Mouse (Mus musculus) small intestine, adult 2 months (tissue): Measurements from ENCODE around the gene Gpsm2. TPM values are rescaled to one million over a fixed set of nuclear protein-coding genes. Genes with fewer than 3 reads are reported as not detected.
"Not testable (repeated sequence)": the region's sequence is repeated elsewhere in the genome, so short reads cannot be mapped to it uniquely, and the experiment has no call there.

Experiments
- H3K27ac ChIP-seq: fragments of 200-500 bp; 2 replicates; pipeline ENCODE4 v1.5.1; 2012; ENCODE audit warnings: low read depth, low read length, control low read depth, inconsistent platforms; ENCODE audit not compliant: insufficient read depth
- H3K27me3 ChIP-seq: fragments of 200-500 bp; 2 replicates; pipeline ENCODE4 v1.6.1; 2012; ENCODE audit warnings: mild to moderate bottlenecking, moderate library complexity, low read length, inconsistent platforms; ENCODE audit not compliant: control insufficient read depth, insufficient read depth
- H3K36me3 ChIP-seq: fragments of 200-500 bp; 2 replicates; pipeline ENCODE4 v1.6.1; 2012; ENCODE audit warnings: mild to moderate bottlenecking, low read length, control low read depth, inconsistent platforms; ENCODE audit not compliant: control insufficient read depth, insufficient read depth
- H3K4me1 ChIP-seq: fragments of 200-500 bp; 2 replicates; pipeline ENCODE4 v1.6.1; 2012; ENCODE audit warnings: low read length, inconsistent platforms, mixed read lengths; ENCODE audit not compliant: control insufficient read depth, insufficient read depth, insufficient read length
- H3K4me3 ChIP-seq: fragments of 200-500 bp; 2 replicates; pipeline ENCODE4 v1.5.1; 2012; ENCODE audit warnings: low read depth, mild to moderate bottlenecking, control low read depth, inconsistent platforms, low read length, moderate library complexity
- CTCF ChIP-seq: fragments of 200-500 bp; IDR thresholded peaks from 2 replicates; pipeline ENCODE4 v1.5.1; 2012; ENCODE audit warnings: low read depth, mild to moderate bottlenecking, control low read depth, inconsistent platforms, low read length, moderate library complexity, mixed read lengths; ENCODE audit not compliant: insufficient replicate concordance, insufficient read length; ENCODE audit errors: extremely low read depth
- POLR2A ChIP-seq: fragments of 200-500 bp; IDR thresholded peaks from 2 replicates; pipeline ENCODE4 v1.6.1; 2012; ENCODE audit warnings: low read depth, mild to moderate bottlenecking, control low read depth, inconsistent platforms, low read length, moderate library complexity
- WGBS: fragments of 180-500 bp; shearing (Covaris S2); methylation state at CpG from one replicate; pipeline ENCODE4 v1.1.7; 2018; 5-methylcytosine and 5-hydroxymethylcytosine counted together
- polyA plus RNA-seq: library from polyadenylated mRNA; depleted of rRNA; stranded (reverse); fragments of >200 nt; gene quantifications from 2 replicates; pipeline ENCODE4 v1.2.3, GENCODE M21; 2012

Gpsm2 gene
- polyA plus RNA-seq, 1 experiment, result 8.7 TPM

- H3K27ac ChIP-seq, result no peak overlapping the region
- no peak for TF ChIP-seq POLR2A
- TF ChIP-seq CTCF, result no peak
- no peaks in the 10 kb centered on the region for H3K27me3 ChIP-seq
- H3K36me3 ChIP-seq, result no peaks in the 10 kb centered on the region
- WGBS, result 90% methylated on average over 7 of the region's 7 CpGs
- no peaks in the 10 kb centered on the region; the same call in 1 of the 2 replicates for H3K4me1 ChIP-seq
- no peak overlapping the region for H3K4me3 ChIP-seq
Observed at GRCm38 (mm10) chr3:108655486-108655885, 66.6 kb downstream of the Gpsm2 start.

GRCm38 (mm10) chr3:108654566-108654965 is 67.5 kb downstream of the Gpsm2 start:
- 6% methylated on average over 14 of the region's 14 CpGs for WGBS

DNA sequence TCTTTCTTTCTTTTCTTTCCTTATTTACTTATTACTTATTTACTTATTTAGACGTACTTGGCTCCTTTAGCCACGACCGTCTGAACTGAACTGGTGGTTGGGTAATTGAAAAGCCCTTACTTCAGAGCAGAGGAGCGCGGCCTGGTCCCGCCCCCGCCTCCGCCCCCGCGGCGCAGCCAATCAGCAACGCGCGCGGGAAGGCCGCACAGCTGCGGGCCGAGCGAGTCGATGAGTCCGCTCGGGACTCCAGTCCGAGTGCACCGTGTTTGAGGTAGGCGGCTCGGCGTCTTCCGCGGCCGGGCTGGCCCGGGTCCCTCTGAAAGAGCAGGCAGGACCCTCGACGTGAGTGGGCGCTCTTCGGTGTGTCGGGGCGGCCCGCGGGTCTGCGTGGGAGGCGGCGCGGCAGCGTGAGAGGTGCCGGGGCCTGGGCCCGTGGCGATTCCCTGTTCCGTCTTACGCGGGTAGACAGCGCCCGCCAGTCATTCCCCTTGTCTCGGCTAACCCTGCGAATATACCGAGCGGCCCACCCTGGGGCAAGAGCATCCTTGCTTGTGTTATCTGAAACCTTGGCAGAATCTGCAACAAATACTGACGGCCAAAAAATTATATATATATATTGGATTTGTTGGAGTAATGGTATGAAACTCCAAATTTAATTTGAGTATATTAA is 68.3 kb downstream of the Gpsm2 start, which contains the start of gene Clcc1:
Gene Clcc1 (plus strand): TSS at position 204 of the 670 bp plus-strand sequence.
- under 1% methylated on average over 57 of the region's 57 CpGs for WGBS
- Histone ChIP-seq H3K27ac (peak within 1 kb of the TSS; percentile 17; the same call in 1 of the 2 replicates), H3K36me3 (no peaks in the 10 kb centered on the region)

More at GRCm38 (mm10) chr3:108654566-108654965, 67.5 kb downstream of the Gpsm2 start:
- Histone ChIP-seq H3K4me3 (peak overlapping the region; percentile 89), H3K27me3 (no peaks in the 10 kb centered on the region), H3K4me1 (no peaks in the 10 kb centered on the region; the same call in 1 of the 2 replicates), H3K27ac (no peak overlapping the region), H3K36me3 (no peaks in the 10 kb centered on the region)
- TF ChIP-seq POLR2A (no peak), CTCF (no peak)

DNA sequence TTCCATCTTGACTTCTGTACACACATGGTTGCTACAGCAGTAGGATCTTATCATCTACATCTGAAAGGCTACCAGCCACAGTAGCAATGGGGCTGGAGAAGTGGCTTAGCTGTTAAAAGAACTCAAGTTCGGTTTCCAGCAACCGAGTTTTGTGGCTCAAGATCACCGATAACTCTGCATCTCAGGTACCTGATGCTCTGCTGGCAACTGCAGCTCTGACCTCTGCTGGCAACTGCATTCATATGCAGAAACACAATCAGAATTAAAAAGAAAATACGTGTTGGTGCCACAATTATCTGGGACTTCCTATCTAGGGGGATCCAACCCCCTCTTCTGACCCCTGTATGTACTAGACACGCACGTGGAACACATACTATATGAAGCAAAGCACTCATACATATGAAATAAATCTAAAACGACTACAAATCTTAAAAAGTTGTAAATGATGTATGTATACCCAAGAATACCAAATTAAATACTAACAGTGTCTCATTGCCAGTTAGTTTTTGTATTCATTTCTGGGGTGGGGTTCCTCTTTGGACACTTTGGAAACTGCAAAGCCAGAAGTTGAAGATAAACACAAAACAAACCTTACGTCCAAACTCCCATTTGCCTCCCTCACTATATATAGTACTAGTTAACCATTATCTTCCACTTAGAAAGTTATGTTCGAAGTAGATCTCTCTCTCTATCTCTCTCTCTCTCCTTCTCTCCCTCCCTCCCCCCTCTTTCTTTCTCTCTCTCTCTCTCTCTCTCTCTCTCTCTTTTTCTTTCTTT is 69.1 kb downstream of the Gpsm2 start:
- Histone ChIP-seq H3K4me3 (no peak overlapping the region), H3K4me1 (no peaks in the 10 kb centered on the region; the same call in 1 of the 2 replicates), H3K27ac (no peak overlapping the region), H3K27me3 (no peaks in the 10 kb centered on the region), H3K36me3 (no peaks in the 10 kb centered on the region)
- WGBS, result 7% methylated on average over 9 of the region's 9 CpGs
- TF ChIP-seq POLR2A, result no peak
- no peak for TF ChIP-seq CTCF

More for the DNA sequence above, 68.3 kb downstream of the Gpsm2 start, which contains the start of gene Clcc1:
- no peaks in the 10 kb centered on the region for H3K27me3 ChIP-seq
- peak within 1 kb of the TSS; percentile 89 for H3K4me3 ChIP-seq
- TF ChIP-seq CTCF (no peak), POLR2A (peak; percentile 94)
- no peaks in the 10 kb centered on the region; the same call in 1 of the 2 replicates for H3K4me1 ChIP-seq

DNA sequence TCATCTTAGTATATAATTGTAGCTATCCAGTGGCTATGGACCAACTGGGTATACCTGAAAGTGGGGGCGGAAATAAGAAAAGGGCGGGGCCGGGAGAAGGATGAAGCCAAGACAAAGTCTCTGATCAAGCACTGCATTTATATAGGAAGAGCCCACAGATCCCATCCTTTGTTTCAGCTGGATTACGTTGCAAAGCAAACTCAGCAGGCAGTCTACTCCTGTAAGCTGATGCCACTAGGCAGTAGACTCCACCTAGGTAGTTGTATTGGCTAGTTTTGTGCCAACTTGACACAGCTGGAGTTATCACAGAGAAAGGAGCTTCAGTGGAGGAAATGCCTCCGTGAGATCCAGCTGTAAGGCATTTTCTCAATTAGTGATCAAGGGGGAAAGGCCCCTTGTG is 74.4 kb downstream of the Gpsm2 start:
- not testable (repeated sequence) for H3K27ac ChIP-seq, H3K36me3 ChIP-seq, H3K4me3 ChIP-seq, H3K4me1 ChIP-seq, H3K27me3 ChIP-seq
- WGBS, result 58% methylated on average over 5 of the region's 5 CpGs

DNA sequence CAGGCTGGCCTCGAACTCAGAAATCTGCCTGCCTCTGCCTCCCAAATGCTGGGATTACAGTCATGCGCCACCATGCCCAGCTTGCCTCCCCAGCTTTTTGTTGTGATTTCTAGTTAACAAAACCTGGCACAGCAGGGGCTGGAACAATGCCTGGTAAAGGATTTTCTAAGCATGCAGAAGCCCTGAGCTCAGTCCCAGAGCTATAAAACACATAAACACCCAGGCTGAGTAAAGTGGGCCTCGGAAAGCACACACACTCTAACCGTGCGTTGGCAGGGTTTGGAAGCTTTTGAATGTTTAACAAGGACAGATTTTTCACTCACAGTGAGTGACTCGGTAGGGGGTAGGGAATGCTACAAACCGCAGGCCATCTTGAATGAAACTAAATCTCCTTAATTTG is 76.1 kb downstream of the Gpsm2 start:
- TF ChIP-seq POLR2A (no peak), CTCF (no peak)
- Histone ChIP-seq H3K27ac (no peak overlapping the region), H3K4me3 (no peak overlapping the region), H3K27me3 (no peaks in the 10 kb centered on the region), H3K36me3 (peaks cover 2% of the 10 kb centered on the region; the same call in 1 of the 2 replicates), H3K4me1 (peaks cover 1% of the 10 kb centered on the region; the same call in 1 of the 2 replicates)
- WGBS, result 81% methylated on average over 7 of the region's 7 CpGs

- H3K4me1 ChIP-seq, result peaks cover 1% of the 10 kb centered on the region; the same call in 1 of the 2 replicates
- H3K27me3 ChIP-seq, result no peaks in the 10 kb centered on the region
- 87% methylated on average over 3 of the region's 3 CpGs for WGBS
- no peak overlapping the region for H3K4me3 ChIP-seq
- no peak overlapping the region for H3K27ac ChIP-seq
- peaks cover 2% of the 10 kb centered on the region; the same call in 1 of the 2 replicates for H3K36me3 ChIP-seq
- TF ChIP-seq CTCF (no peak), POLR2A (no peak)
Observed at GRCm38 (mm10) chr3:108644856-108645255, 77.3 kb downstream of the Gpsm2 start.
